In the genomic region with DNA sequence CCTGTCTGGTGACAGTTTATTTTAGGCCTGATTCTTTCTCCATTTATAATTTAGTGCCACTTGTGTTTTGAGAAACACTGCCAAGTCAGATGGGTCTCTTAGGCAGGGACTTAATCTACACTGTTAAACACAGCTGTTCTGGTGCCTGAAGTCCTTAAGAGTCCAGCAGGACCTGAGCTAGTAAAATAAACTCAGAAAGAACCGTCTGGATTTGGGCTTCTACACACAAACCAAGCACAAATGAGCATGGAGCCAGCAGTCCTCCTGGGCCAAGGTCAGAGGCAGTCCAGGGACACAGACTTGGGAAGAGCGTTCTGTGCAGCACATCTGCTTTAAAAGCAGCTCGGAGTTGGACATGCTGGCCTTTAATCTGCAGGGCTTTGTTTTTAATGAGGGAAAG, we compare ENCODE assay signal across 7 mouse cellular contexts.
DNase-seq lines count a peak whose midpoint lies in the region; ATAC-seq lines count a peak whose summit lies in the region.

No protein-coding gene starts in this region.

- H3K4me1 ChIP-seq in forebrain, embryonic 14.5 days (ENCODE audit: control insufficient read depth, insufficient read depth, low read length) = no peaks in the 10 kb centered on the region

- H3K4me3 ChIP-seq in forebrain, embryonic 14.5 days (ENCODE audit: low read depth, low read length) = no peak overlapping the region

- no peaks in the 10 kb centered on the region for H3K36me3 ChIP-seq in forebrain, embryonic 14.5 days (ENCODE audit: control insufficient read depth, insufficient read depth, low read length)

- ATAC-seq in frontal cortex, adult (ENCODE audit: low TSS enrichment) = no peak
- ATAC-seq in forebrain, embryonic 14.5 days = no peak

- H3K27ac ChIP-seq in forebrain, embryonic 14.5 days (ENCODE audit: low read depth, low read length) = no peak overlapping the region

- H3K9me3 ChIP-seq in forebrain, embryonic 14.5 days (replicated peaks; ENCODE audit: control insufficient read depth, low read length) = no peaks in the 10 kb centered on the region

- no peaks in the 10 kb centered on the region for H3K27me3 ChIP-seq in forebrain, embryonic 14.5 days (replicated peaks; ENCODE audit: control insufficient read depth, insufficient read depth, low read length)

- DNase-seq in urinary bladder, postnatal 14 days (ENCODE audit: low spot score) = peak; percentile 59
- DNase-seq in urinary bladder, adult 2 months (ENCODE audit: low spot score) = no peak
- peak; percentile 65 for DNase-seq in heart, adult 8-10 months (ENCODE audit: low spot score)
- DNase-seq in kidney, postnatal 10 days = peak; percentile 70
- peak; percentile 16 for DNase-seq in retina, embryonic 14.5 days (ENCODE audit: low spot score)
- no peak for DNase-seq in forebrain, embryonic 14.5 days (ENCODE audit: low spot score)

- no peak overlapping the region for H3K9ac ChIP-seq in forebrain, embryonic 14.5 days (ENCODE audit: low read length)

- 60% methylated on average over 3 of the region's 3 CpGs for WGBS in forebrain, embryonic 14.5 days

- no peak overlapping the region for H3K4me2 ChIP-seq in forebrain, embryonic 14.5 days (ENCODE audit: low read length)

Comparison
In these comparisons a context has a peak if more than half of its experiments do, and no peak if none do; other contexts are left out.
1. DNase-seq: peak in urinary bladder, postnatal 14 days (single experiment), heart, adult 8-10 months (single experiment), kidney, postnatal 10 days (single experiment) and retina, embryonic 14.5 days (single experiment); none in urinary bladder, adult 2 months (single experiment) and forebrain, embryonic 14.5 days (single experiment).